In the genomic region with DNA sequence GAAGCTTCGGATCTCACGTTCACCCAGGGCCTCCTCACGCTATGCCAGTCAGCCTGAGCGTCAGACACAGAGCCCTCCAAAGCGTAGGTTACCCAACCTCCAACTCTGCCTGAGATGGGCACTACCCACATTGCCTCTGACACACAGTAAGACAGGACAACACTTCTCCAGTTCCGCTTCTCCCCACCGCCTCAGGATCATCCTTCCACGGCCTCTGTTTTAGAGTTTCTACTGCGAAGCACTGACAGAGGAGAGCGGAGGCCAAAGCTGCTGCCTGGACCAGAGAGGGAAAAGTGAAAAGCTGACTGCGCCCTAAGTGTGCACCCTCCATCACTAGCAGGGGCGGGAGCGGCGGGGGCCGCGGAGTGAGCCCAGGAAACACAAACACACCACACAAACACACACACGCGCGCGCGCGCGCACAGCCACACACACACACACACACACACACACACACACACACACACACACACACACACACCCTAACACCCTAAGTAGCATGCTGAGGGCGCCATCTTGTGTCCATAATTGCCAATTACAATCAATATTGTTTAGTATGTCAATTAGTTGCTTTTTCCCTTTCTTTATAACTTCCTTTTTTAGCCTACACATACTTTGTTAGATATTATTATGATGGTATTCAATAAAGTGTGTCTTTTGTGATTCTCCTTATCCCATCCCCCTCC, we compare ENCODE assay signal across 8 mouse cellular contexts. TPM values are rescaled to one million over a fixed set of nuclear protein-coding genes. Genes with fewer than 3 reads are reported as not detected.
DNase-seq lines count a peak whose midpoint lies in the region; ATAC-seq and TF ChIP-seq lines count a peak whose summit lies in the region.

No protein-coding gene starts in this region.

- 0 out of 2 replicates have a peak overlapping the region, but pooled peaks have one; percentile 4 for H3K4me3 ChIP-seq in hindbrain, postnatal 0 days (ENCODE audit: low read length)
- H3K4me3 ChIP-seq in midbrain, embryonic 16.5 days (ENCODE audit: low read depth, low read length), result peak overlapping the region; percentile 33

- H3K4me1 ChIP-seq in hindbrain, postnatal 0 days (ENCODE audit: insufficient read depth, low read length), result no peaks in the 10 kb centered on the region
- H3K4me1 ChIP-seq in midbrain, embryonic 16.5 days (ENCODE audit: control insufficient read depth, insufficient read depth, low read length), result peaks cover 5% of the 10 kb centered on the region; the same call in 1 of the 2 replicates

- H3K9ac ChIP-seq in hindbrain, postnatal 0 days (replicated peaks; ENCODE audit: low read length), result no peak overlapping the region
- H3K9ac ChIP-seq in midbrain, embryonic 16.5 days (ENCODE audit: low read depth, low read length), result no peak overlapping the region

- WGBS in hindbrain, postnatal 0 days, result 29% methylated on average over 24 of the region's 24 CpGs
- WGBS in midbrain, embryonic 16.5 days, result 28% methylated on average over 24 of the region's 24 CpGs

- peak; percentile 91 for TF ChIP-seq CTCF in hindbrain, postnatal 0 days (IDR thresholded peaks at IDR 0.05; ENCODE audit: low read depth)

- H3K27me3 ChIP-seq in hindbrain, postnatal 0 days (ENCODE audit: insufficient read depth, low read length), result no peaks in the 10 kb centered on the region
- no peaks in the 10 kb centered on the region; the same call in 1 of the 2 replicates for H3K27me3 ChIP-seq in midbrain, embryonic 16.5 days (ENCODE audit: control insufficient read depth, insufficient read depth, low read depth, low read length)

- H3K36me3 ChIP-seq in hindbrain, postnatal 0 days (ENCODE audit: insufficient read depth, low read length), result no peaks in the 10 kb centered on the region
- H3K36me3 ChIP-seq in midbrain, embryonic 16.5 days (ENCODE audit: control insufficient read depth, insufficient read depth, low read length), result no peaks in the 10 kb centered on the region

- no peak overlapping the region for H3K27ac ChIP-seq in hindbrain, postnatal 0 days
- H3K27ac ChIP-seq in midbrain, embryonic 16.5 days (ENCODE audit: low read length), result no peak overlapping the region

- ATAC-seq in hindbrain, postnatal 0 days, result peak; percentile 66; the same call in 1 of the 2 replicates
- peak; percentile 55; the same call in 1 of the 2 replicates for ATAC-seq in midbrain, embryonic 16.5 days
- no peak for ATAC-seq in erythroblast, adult 5-6 weeks (replicated peaks; ENCODE audit: low FRiP score, poor library complexity, severe bottlenecking)

- peak; percentile 42 to 62 for DNase-seq in cerebellum, postnatal 14 days
- DNase-seq in cerebellum, adult 18-20 months, result no peak
- DNase-seq in thymus, postnatal 0 days (ENCODE audit: low spot score), result peak; percentile 39
- DNase-seq in thymus, postnatal 4 days, result no peak
- DNase-seq in hindbrain, postnatal 0 days (ENCODE audit: low spot score), result peak; percentile 78
- DNase-seq in T-cell, adult 2 months (ENCODE audit: low spot score), result no peak

- no peaks in the 10 kb centered on the region for H3K9me3 ChIP-seq in hindbrain, postnatal 0 days (ENCODE audit: low read length)
- H3K9me3 ChIP-seq in midbrain, embryonic 16.5 days (replicated peaks; ENCODE audit: control insufficient read depth, low read length, poor library complexity, severe bottlenecking), result no peaks in the 10 kb centered on the region

- H3K4me2 ChIP-seq in hindbrain, postnatal 0 days (ENCODE audit: low read depth, low read length), result peak overlapping the region; percentile 48
- peak overlapping the region; percentile 55 for H3K4me2 ChIP-seq in midbrain, embryonic 16.5 days (ENCODE audit: low read length)

RNA-seq across cellular contexts. Expression of a gene that starts 8.4 kb away (rescaled TPM):
- 3.1 and 3.4 TPM in 2 replicates for polyA plus RNA-seq in thymus, postnatal 0 days (2015; fragmentation: Nextera tagmentation; extraction: Ambion mirVana)
- total RNA-seq in hindbrain, postnatal 0 days (2014; rRNA removed), result 5.0 and 11.8 TPM in 2 replicates
- 4.2 and 4.4 TPM in 2 replicates for polyA plus RNA-seq in hindbrain, postnatal 0 days (2015; fragmentation: Nextera tagmentation; extraction: Ambion mirVana)
- polyA plus RNA-seq in midbrain, embryonic 16.5 days (2015; fragmentation: Nextera tagmentation; extraction: Ambion mirVana), result 1.6 and 2.6 TPM in 2 replicates
- not detected in 2 replicates for total RNA-seq in erythroblast, adult 5-6 weeks (2015; ENCODE audit: low replicate concordance)
- not detected in 2 replicates for total RNA-seq in erythroblast, adult 5-6 weeks (2017; ENCODE audit: low replicate concordance)

RNA-seq across cellular contexts. Expression of a gene that starts 20.1 kb away (rescaled TPM):
- 3.5 and 4.3 TPM in 2 replicates for polyA plus RNA-seq in thymus, postnatal 0 days (2015; fragmentation: Nextera tagmentation; extraction: Ambion mirVana)
- total RNA-seq in hindbrain, postnatal 0 days (2014; rRNA removed), result 0.43 and 0.89 TPM in 2 replicates
- polyA plus RNA-seq in hindbrain, postnatal 0 days (2015; fragmentation: Nextera tagmentation; extraction: Ambion mirVana), result 0.11 and 0.13 TPM in 2 replicates
- 0.06 and 0.45 TPM in 2 replicates for polyA plus RNA-seq in midbrain, embryonic 16.5 days (2015; fragmentation: Nextera tagmentation; extraction: Ambion mirVana)
- total RNA-seq in erythroblast, adult 5-6 weeks (2015; ENCODE audit: low replicate concordance), result 6.7 and 13.6 TPM in 2 replicates
- 5.9 and 8.2 TPM in 2 replicates for total RNA-seq in erythroblast, adult 5-6 weeks (2017; ENCODE audit: low replicate concordance)

Comparison
In these comparisons a context has a peak if more than half of its experiments do, and no peak if none do; other contexts are left out.
1. DNase-seq: peak in cerebellum, postnatal 14 days (2 of 2), thymus, postnatal 0 days (single experiment) and hindbrain, postnatal 0 days (single experiment); none in cerebellum, adult 18-20 months (0 of 2), thymus, postnatal 4 days (single experiment) and T-cell, adult 2 months (single experiment).